Mouse (Mus musculus) testis, adult 2 months (tissue): ENCODE measurements around the gene Fli1. TPM values are rescaled to one million over a fixed set of nuclear protein-coding genes. Genes with fewer than 3 reads are reported as not detected.

Experiments used
- H3K27ac ChIP-seq: fragments of 200-500 bp; 2 replicates; pipeline ENCODE4 v1.5.1; 2012; ENCODE audit warnings: low read depth, low read length; ENCODE audit not compliant: control insufficient read depth, insufficient read depth
- H3K27me3 ChIP-seq: fragments of 200-500 bp; 2 replicates; pipeline ENCODE4 v1.6.1; 2012; ENCODE audit warnings: mild to moderate bottlenecking, low read length, moderate library complexity; ENCODE audit not compliant: control insufficient read depth, insufficient read depth
- H3K36me3 ChIP-seq: fragments of 200-500 bp; 2 replicates; pipeline ENCODE4 v1.6.1; 2012; ENCODE audit warnings: mild to moderate bottlenecking, low read length; ENCODE audit not compliant: control insufficient read depth, insufficient read depth
- H3K4me1 ChIP-seq: fragments of 200-500 bp; 2 replicates; pipeline ENCODE4 v1.6.1; 2012; ENCODE audit warnings: low read length; ENCODE audit not compliant: control insufficient read depth, insufficient read depth
- H3K4me3 ChIP-seq: fragments of 200-500 bp; 2 replicates; pipeline ENCODE4 v1.5.1; 2012; ENCODE audit warnings: low read depth, mild to moderate bottlenecking, low read length, moderate library complexity, mixed read lengths; ENCODE audit not compliant: control insufficient read depth
- CTCF ChIP-seq: fragments of 200-500 bp; IDR thresholded peaks from 2 replicates; pipeline ENCODE4 v1.5.1; 2012; ENCODE audit warnings: low read depth, mild to moderate bottlenecking, inconsistent platforms, low read length, moderate library complexity; ENCODE audit not compliant: control insufficient read depth, insufficient read depth, insufficient replicate concordance
- POLR2A ChIP-seq: fragments of 200-500 bp; IDR thresholded peaks from 2 replicates; pipeline ENCODE4 v1.6.1; 2012; ENCODE audit warnings: low read depth, mild to moderate bottlenecking, inconsistent platforms, low read length, moderate library complexity; ENCODE audit not compliant: control insufficient read depth
- polyA plus RNA-seq: library from polyadenylated mRNA; depleted of rRNA; stranded (reverse); fragments of >200 nt; gene quantifications from 2 replicates; pipeline ENCODE4 v1.2.3, GENCODE M21; 2012

Gene Fli1
- polyA plus RNA-seq, 1 experiment = 0.51 TPM

DNA sequence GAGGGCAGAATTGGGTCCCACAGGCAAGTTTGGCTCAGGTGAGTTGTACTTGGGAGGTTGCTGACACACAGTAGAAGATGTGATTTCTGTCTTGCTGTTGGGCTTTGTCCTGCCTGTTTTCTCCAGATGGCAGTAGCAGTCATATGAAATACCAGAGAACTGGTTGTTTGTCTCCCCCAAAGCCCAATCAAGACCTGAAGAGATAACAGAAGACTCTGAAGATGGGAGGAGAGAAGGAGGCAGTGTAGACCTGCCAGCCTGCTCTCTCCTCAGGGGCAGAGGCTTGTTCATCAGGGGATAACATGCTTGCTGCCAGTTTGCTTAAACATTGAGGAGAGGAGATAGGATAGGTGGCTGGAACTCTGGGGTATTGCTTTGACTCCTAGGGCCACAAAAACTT lies 54.0 kb downstream of the Fli1 start:
- Histone ChIP-seq H3K4me3 (no peak overlapping the region), H3K36me3 (no peaks in the 10 kb centered on the region), H3K27ac (no peak overlapping the region), H3K27me3 (no peaks in the 10 kb centered on the region), H3K4me1 (no peaks in the 10 kb centered on the region)
- TF ChIP-seq CTCF = no peak
- TF ChIP-seq POLR2A = no peak

DNA sequence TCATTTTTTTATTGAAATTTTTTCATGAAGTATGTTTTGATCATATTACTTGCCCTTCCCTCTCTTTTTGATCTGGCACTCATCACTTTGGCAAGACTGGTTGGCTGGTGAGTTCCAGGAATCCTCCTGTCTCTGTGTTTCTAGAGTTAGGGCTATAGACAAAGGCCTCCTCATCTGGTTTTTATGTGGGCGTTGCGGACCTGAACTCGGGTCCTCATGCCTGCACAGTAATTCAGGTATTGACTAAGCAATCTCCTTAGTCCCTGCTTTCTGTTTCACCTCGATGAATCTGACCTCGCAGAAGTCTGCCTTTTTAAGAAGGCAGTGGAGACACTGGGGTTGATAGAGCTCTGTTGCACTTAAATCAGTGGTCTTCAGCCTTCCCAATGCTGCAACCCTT lies 54.8 kb downstream of the Fli1 start:
- Histone ChIP-seq H3K27me3 (no peaks in the 10 kb centered on the region), H3K4me1 (no peaks in the 10 kb centered on the region), H3K27ac (no peak overlapping the region), H3K4me3 (no peak overlapping the region), H3K36me3 (no peaks in the 10 kb centered on the region)
- TF ChIP-seq POLR2A (no peak), CTCF (no peak)

DNA sequence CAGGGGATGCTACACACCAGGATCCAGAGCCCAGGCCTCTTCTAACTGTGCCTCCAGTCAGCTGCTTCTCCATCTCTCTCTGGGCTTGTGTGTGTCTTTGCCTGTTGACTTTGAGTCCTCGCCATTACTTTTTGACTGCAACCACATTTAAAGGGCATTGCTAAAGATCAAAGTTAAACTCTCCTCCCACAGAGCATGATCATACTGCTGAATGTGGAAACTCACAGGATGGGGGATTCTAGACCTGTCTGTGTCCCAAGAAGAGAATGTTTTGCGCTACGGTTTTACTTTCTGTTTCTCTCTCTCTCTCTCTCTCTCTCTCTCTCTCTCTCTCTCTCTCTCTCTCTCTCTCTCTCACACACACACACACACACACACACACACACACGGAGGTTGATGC lies 55.3 kb downstream of the Fli1 start:
- no peaks in the 10 kb centered on the region for H3K27me3 ChIP-seq
- no peak overlapping the region for H3K27ac ChIP-seq
- no peak overlapping the region for H3K4me3 ChIP-seq
- H3K36me3 ChIP-seq = no peaks in the 10 kb centered on the region
- no peak for TF ChIP-seq POLR2A
- no peak for TF ChIP-seq CTCF
- no peaks in the 10 kb centered on the region for H3K4me1 ChIP-seq

DNA sequence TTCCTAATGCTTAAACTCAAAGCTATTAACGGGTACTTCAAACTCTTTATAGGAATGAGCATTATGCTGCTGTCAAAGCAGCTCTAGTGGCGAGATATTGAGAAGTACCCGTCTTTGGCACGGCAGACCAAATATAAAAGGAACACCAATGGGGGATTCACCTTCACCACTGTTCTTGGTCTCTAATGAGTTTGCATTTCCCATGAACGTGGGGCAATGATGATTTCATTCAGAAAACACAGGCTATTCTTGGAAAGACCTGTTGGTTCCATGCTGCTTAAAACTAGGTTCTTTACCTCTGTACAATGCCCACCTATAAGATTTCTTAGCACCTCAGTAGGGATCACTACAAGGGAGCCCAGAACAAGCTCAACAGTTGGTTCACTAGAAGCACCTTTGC lies 62.2 kb downstream of the Fli1 start:
- Histone ChIP-seq H3K36me3 (no peaks in the 10 kb centered on the region), H3K4me1 (no peaks in the 10 kb centered on the region), H3K27ac (no peak overlapping the region), H3K4me3 (no peak overlapping the region), H3K27me3 (no peaks in the 10 kb centered on the region)
- TF ChIP-seq POLR2A = no peak
- TF ChIP-seq CTCF = no peak

DNA sequence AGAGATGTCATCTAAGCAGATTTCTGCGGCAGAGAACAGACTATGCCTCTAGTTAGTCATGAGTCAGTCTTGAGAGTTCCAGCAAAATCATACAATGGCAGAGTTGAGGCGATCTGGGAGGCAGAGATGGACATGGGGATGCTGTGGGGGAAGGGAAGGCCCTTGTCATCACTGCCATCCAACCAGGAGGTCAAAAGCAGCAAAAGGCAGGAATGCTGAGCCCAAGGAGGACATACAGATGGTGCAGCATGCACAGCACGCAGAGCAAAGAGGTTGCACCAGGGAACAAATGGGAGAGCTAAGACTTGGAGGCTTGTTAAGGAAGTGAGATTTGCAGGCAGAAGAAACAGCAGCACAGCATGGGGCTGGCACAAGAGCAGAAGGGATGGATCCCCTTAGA lies 63.9 kb downstream of the Fli1 start:
- H3K36me3 ChIP-seq = no peaks in the 10 kb centered on the region
- no peak overlapping the region for H3K4me3 ChIP-seq
- no peak for TF ChIP-seq POLR2A
- TF ChIP-seq CTCF = no peak
- H3K27ac ChIP-seq = no peak overlapping the region
- no peaks in the 10 kb centered on the region for H3K4me1 ChIP-seq
- no peaks in the 10 kb centered on the region for H3K27me3 ChIP-seq

DNA sequence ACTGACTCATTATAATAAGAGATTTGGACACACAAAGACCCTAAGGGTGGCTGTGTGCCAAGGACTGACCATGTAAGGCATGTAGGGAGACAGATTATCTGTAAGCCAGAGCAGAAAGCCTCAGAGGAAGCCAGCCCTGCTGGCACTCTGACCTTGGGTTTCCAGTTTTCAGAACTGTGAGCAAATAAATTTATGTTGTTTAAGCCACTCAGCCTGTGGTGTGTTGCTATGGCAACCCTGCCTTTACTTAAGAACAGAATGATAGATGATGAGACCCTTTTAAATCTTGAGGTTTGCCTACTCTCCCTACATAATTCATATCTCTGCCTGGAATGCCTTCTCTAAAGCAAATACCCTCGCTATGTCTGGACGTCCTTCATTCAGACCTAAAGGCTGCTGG lies 64.6 kb downstream of the Fli1 start:
- Histone ChIP-seq H3K4me3 (no peak overlapping the region), H3K4me1 (no peaks in the 10 kb centered on the region), H3K27me3 (no peaks in the 10 kb centered on the region), H3K36me3 (no peaks in the 10 kb centered on the region), H3K27ac (no peak overlapping the region)
- TF ChIP-seq POLR2A (no peak), CTCF (no peak)

DNA sequence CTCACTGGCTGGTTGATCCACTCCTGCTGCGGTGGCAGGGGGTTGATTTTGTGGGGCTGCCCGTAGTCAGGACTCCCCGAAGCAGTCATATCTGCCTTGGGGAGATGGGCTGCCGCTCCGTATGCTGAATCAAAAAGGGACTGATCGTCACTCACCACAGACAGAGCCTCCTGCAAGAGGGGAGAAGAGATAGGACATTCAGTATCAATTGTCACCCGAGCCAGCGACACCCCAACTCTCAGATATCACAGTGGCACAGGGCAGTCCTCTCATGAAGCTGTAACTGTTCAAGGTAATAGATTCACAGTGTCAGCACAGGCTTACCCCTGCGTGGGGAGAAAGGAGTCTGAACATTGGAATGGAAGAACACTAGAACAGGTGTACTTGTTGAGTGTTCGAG lies 66.1 kb downstream of the Fli1 start:
- Histone ChIP-seq H3K4me1 (no peaks in the 10 kb centered on the region), H3K36me3 (no peaks in the 10 kb centered on the region), H3K4me3 (no peak overlapping the region), H3K27me3 (no peaks in the 10 kb centered on the region), H3K27ac (no peak overlapping the region)
- TF ChIP-seq POLR2A (no peak), CTCF (no peak)
